Comparison of ENCODE assay signal across 24 mouse cellular contexts in the genomic region with DNA sequence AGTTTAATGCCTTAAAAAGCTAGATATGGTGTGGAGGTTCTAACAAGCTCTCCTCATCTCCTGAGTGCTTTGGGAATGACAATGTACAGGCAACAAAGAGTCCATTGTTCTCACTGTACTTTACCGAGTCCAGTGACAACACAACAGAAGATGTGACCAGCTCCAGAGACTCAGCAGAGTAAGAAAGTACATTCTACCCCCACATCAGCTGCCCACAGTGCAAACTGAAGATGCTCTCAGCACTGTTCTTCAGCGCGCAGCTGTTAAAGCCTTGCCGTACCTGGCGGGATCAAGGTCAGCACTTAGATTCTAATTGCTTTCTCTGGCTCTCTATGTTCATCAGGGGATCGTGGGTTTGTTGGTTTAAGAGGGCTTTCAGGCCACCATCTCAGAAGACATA.
"Had no signal": no experiment of that assay in that cellular context is flagged by ENCODE, and none has a peak within 500 bp of the region (broad histone marks: within the 10 kb centered on the region; RNA-seq: fewer than 3 reads in every experiment).

No protein-coding gene starts in this region.

- H3K4me3 ChIP-seq: heart, adult 2 months; heart, embryonic 13.5 days; heart, embryonic 15.5 days; hindbrain, embryonic 13.5 days; hindbrain, embryonic 15.5 days; kidney, embryonic 15.5 days; limb, embryonic 13.5 days; limb, embryonic 15.5 days; liver, embryonic 12.5 days had no signal

- DNase-seq: gastrocnemius, postnatal 14 days; gastrocnemius, postnatal 36 days; heart, adult 11 months; heart, adult 2 months; heart, postnatal 14 days; heart, postnatal 36 days; kidney, adult 11 months; kidney, adult 2 months; kidney, adult 9 months; kidney, postnatal 14 days; kidney, postnatal 36 days; left cerebral cortex, postnatal 4 days had no signal

- ATAC-seq: hindbrain, postnatal 0 days; intestine, embryonic 16.5 days; liver, embryonic 12.5 days had no signal

- H3K27ac ChIP-seq: heart, adult 2 months; heart, embryonic 13.5 days; heart, embryonic 15.5 days; hindbrain, embryonic 13.5 days; hindbrain, embryonic 15.5 days; hindbrain, postnatal 0 days; kidney, embryonic 15.5 days; kidney, postnatal 0 days; limb, embryonic 13.5 days; limb, embryonic 15.5 days; liver, embryonic 12.5 days; liver, embryonic 14.5 days had no signal
